Mouse (Mus musculus) lung, adult 18-20 months (tissue): ENCODE results near the gene Chst8.
A peak's percentile ranks its signal among the peaks of the same experiment; 100 is the strongest.

Experiments used
- DNase-seq, 2 experiments: peaks; one replicate each; pipeline ENCODE4 v3.0.0; 2022; ENCODE audit warnings: mixed read lengths in 2 of 2

The Chst8 gene

GRCm38 (mm10) chr7:34656632-34657031 is 155.9 kb downstream of the Chst8 start, which contains the start of gene Kctd15:
Kctd15 (minus strand) TSS chr7:34656732.
- no peak for DNase-seq

- peak; percentile 86 to 90 for DNase-seq
Observed at GRCm38 (mm10) chr7:34655086-34655839, 157.2 kb downstream of the Chst8 start.

GRCm38 (mm10) chr7:34654441-34655085 is 157.9 kb downstream of the Chst8 start:
- peak; percentile 25 to 47 for DNase-seq

- DNase-seq, result no peak
Observed at GRCm38 (mm10) chr7:34653731-34654440, 158.6 kb downstream of the Chst8 start.

- DNase-seq, result peak; percentile 26 to 31
Observed at GRCm38 (mm10) chr7:34652751-34653502, 159.6 kb downstream of the Chst8 start.

- no peak for DNase-seq
Observed at GRCm38 (mm10) chr7:34651381-34651780, 161.1 kb downstream of the Chst8 start.

- DNase-seq, result peak; percentile 67 to 76
Observed at GRCm38 (mm10) chr7:34647052-34647451, 165.5 kb downstream of the Chst8 start.

GRCm38 (mm10) chr7:34646144-34646795 is 166.2 kb downstream of the Chst8 start:
- no peak for DNase-seq

- DNase-seq, result no peak
Observed at GRCm38 (mm10) chr7:34645623-34646022, 166.9 kb downstream of the Chst8 start.

- DNase-seq, result no peak
Observed at GRCm38 (mm10) chr7:34644591-34644990, 167.9 kb downstream of the Chst8 start.

GRCm38 (mm10) chr7:34643329-34643728 is 169.2 kb downstream of the Chst8 start:
- DNase-seq, result no peak

GRCm38 (mm10) chr7:34641968-34642367 is 170.5 kb downstream of the Chst8 start:
- no peak for DNase-seq

GRCm38 (mm10) chr7:34639798-34640197 is 172.7 kb downstream of the Chst8 start:
- DNase-seq, result no peak

- DNase-seq, result no peak
Observed at GRCm38 (mm10) chr7:34636661-34637060, 175.8 kb downstream of the Chst8 start.

GRCm38 (mm10) chr7:34632966-34633742 is 179.4 kb downstream of the Chst8 start:
- no peak for DNase-seq

GRCm38 (mm10) chr7:34630211-34631085 is 182.1 kb downstream of the Chst8 start:
- DNase-seq, result peak; percentile 80 to 89

GRCm38 (mm10) chr7:34629702-34630210 is 182.8 kb downstream of the Chst8 start:
- peak; percentile 18 to 20 for DNase-seq
